Mouse (Mus musculus) neutrophil, adult 5-6 weeks (primary cell): ENCODE data around the gene Pax3. TPM values are rescaled to one million over a fixed set of nuclear protein-coding genes. Genes with fewer than 3 reads are reported as not detected.

ENCODE experiments used
- ATAC-seq: fragments of 151-379, 151-347 bp; 2 replicates; pipeline ENCODE4 v1.8.0; 2017; ENCODE audit warnings: mild to moderate bottlenecking, moderate TSS enrichment; ENCODE audit not compliant: insufficient number of reproducible peaks, poor library complexity, low FRiP score, severe bottlenecking; ENCODE audit errors: extremely low read depth
- total RNA-seq: library from RNA; stranded (forward); fragments of 200-1000 nt; gene quantifications from 2 replicates; pipeline ENCODE4 v1.2.3, GENCODE M21; 2017

The Pax3 gene
- total RNA-seq = not detected in 2 replicates

DNA sequence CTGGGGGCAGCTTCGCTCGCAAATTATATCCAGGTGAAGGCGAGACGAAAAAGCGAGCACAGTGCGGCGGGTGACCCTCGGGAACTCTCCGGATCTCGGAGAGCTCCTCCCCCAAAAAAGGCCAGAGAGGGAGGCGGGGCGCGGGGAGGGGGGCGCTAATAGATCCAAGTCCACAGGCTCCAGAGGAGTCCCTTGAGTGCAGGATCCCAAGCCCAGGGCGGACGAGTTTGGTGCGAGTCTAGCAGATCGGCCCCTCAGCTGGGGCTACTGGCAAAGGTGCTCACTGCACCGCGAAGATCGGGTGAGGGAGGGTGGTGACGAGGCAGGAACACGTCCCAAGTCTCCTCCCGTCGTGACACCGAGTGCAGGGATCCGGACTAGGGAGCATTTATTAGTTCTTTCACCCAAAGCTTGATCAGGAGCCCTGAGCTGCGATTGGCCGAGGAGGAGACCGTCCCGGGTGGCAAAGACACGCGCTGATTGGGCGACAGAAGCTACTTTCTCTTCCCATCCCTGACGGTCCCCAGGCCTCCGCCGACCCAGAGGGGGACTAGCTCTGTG lies at the start of gene Pax3:
Gene Pax3 (minus strand): TSS at position 384 of the 561 bp plus-strand sequence.
- 0 out of 2 replicates have a peak, but pooled peaks have one; percentile 7 for ATAC-seq

DNA sequence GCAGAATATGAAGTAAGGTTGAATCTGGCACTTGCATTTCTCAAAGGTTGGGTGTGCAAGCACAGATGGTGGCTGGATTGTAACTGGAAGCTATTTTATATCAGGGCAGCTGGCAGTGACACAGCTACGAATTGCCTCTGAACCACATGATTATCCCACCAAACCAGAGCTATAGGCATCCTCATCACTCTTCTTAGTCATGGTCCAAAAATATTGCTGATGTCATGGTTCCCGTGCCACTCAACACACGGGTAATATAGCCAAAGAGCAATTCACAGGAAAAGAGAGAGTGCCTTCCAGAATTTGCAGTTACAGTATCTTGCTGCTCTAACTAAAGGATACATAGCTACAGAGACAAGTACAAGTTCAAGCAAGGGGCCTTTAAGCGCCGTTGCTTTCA lies 37.4 kb upstream of the Pax3 start:
- no peak for ATAC-seq

DNA sequence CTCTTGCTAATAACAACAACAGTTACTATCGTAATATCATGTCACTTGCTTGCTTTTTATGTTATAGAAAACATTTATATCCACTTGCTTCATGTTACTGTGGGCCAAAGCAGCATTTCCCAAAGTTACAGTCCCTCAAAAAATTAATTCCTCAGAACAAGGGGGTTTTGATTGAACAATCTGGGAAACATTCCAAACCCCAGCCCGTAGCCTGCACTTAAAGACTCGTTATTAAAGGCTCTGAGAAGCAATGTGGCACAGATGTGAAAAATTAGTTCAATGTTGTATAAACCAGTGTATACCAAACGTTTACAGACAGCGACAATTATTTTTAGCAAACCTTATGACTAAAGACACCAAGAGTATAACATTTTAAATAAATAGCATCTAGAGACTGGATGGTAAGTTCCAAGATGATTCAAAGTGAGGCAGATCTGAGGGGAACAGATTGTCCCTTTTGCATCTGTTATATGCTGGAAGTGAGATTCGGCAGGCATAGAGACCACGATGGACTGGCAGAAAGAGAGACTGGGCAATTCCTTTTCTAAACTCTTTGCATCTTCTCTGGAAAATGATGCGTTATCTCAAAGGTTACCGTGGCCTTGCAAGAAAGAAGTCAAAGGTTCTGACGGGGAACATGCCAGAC lies 35.1 kb upstream of the Pax3 start:
- ATAC-seq = no peak

DNA sequence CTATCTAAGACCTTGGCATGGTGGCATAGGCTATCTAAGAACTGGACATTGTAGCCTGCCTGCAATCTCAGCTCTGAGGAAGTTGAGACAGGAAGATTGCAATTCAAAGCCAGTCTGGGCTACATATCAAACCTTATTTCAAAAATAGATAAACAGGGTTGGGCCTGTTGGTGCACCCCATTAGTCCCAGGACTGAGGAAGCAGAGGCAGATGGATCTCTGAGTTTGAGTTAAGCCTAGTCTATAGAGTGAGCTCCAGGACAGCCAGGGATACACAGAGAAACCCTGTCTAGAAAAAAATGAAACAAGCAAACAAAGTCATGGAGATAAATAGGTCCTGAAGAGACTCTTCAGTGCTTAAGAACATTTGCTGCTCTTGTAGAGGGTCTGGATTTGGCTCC lies 32.9 kb upstream of the Pax3 start:
- ATAC-seq = no peak

DNA sequence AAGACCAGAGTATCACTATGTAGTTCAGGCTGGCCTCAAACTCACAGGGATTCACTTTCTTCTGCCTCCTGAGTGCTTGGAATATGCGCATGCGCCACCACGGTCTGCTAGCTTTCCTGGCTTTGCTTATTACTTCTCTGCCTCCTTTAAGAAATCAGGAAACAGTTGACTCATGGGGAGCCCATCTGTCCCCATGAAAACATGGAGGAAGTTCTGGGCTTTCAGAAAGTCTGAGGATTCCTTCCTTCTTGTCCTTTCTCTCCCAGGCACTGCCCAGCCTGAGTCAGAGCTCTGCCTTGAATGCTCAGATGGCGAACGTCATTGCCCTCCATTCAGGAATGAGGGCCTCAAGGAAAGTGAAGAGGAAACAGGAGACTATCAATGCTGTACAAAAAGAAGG lies 31.8 kb upstream of the Pax3 start:
- ATAC-seq = no peak

DNA sequence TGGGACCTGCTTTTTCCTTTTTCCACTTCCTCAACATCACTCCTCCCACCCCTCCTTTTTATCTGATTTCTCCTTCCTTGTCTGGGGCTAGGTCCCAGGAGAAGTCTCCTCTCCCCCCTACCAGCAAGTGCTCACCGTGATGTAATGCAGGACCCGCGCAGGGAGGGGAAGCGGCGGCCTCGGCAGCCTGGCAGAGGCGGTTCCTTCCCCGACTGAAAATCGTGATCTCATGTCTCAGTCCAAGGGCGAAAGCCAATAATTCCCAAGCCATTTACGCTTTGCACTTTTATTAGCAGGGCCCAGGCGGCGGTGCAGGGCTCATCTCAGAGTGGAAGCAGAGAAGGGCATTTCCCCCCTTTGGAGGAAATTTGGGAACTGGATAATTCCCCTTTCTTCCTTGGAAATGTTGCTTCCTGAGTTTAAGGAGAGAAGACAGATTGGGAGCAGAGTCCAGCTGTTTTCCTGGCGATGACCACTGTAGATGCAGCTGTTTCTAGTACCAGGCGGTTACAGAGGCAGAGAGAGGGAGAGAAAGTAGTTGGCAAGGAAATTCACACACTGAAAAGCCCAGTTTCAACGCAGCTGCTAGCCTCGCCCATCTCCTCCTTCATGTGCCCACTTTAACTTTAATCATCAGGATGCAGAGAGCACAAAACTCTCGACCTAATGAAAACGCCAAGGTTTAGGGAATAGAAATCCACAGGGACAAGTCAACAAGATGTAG lies 21.3 kb upstream of the Pax3 start:
- no peak for ATAC-seq

DNA sequence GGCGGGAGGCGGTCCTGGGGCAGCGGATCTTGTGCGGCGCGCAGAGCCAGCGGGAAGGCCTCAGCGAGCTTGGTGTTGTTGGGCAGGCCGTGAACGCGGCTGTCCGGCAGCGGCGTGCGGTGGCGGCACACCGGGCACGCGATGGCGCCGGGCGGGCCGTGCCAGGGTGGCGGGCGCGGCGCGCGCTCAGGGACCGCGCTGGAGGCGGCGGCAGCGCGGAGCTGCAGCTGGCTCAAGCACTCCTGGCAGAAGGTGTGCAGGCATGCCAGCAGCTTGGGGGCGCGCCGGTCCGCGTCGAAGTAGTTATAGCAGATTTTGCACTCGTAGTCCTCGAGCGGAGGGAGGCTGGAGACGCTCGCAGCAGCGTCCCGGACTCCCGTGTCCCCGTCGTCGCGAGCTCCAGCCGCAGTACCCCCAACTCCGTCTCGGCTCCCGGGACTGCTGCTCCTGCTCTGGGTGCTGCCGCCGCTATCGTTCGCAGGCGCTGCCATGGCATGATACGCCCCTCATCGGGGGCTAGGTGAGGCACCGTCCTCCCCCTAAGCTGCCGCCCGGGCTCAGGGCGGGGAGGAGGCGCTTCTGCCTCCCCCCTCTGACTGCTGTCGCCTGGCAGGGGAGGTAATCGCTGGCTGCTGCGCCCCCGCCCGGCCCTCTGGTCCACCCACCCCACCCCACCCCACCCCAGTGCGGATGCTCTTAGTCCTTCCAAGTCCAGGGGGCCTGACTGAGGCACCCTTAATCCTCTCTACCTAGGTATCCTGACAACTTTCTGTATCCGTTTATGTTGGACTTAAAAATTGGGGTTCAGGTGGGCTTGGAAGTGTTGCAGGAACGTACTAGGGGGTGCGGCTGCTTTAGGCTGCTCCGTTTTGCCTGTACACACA lies 20.5 kb upstream of the Pax3 start:
- no peak for ATAC-seq

DNA sequence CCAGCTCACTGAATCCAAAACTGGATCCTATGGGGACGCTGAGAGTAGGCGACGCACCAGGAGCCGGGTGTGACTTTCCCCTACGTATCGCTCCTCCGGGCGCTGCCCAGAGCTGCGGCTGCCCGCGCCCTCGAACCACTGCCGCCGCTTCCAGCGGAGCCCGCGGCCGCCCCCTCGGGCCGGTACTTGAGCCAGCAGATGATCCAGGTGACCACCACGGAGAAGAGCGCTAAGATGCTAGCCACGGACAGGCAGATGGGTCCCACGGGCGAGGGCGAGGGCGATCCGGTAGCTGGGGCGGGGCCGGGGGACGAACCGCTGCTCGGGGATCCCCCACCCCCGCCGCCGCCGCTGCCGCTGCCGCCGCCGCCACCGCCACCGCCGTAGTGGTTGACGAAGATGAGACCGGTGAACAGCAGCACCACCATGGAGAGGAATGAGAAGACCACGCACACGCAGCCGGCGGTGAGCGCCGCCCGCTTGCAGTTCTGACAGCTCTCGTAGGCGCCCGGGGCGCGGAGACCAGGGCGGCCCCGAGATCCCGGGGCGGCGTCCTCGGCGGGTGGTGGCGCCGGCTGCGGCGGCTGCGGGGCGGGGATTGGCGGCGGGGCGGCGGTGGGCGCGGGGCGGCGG lies 19.7 kb upstream of the Pax3 start:
- ATAC-seq = no peak

DNA sequence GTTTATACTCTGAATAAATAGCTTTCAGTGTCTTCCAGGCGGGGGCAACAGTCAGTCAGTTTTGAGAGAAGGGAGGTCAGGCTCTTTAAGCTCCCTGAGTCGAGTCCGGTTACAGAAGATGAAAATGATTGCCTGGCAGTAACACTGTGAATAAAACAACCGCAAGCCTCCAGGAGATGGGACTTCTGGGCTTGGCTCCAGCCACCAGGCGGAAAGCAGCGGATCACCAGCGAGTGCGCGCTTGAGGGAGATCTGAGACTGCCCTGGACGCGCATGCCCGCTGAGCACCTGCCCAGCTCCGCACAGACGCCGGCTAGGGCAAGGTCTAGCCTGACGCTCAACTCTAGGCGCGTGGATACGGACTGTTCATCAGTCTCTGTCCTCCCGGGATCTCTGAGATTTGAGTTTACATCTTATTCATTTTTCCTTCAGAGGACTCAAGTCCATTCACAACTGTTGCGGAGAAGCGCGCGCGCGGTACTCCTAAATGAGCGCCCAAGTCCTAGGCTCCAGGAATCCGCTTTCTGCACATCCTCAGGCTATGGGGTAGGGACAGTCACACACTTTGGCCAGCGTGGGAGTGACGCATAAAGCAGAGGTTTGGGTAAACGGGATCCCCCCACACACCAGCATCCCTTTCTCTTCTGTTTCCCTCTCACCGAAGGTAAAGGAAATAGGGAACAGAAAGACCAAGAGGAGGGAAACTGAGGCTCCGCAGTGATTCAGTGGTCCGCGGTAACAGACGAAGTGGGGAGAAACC lies 19.0 kb upstream of the Pax3 start:
- no peak for ATAC-seq

DNA sequence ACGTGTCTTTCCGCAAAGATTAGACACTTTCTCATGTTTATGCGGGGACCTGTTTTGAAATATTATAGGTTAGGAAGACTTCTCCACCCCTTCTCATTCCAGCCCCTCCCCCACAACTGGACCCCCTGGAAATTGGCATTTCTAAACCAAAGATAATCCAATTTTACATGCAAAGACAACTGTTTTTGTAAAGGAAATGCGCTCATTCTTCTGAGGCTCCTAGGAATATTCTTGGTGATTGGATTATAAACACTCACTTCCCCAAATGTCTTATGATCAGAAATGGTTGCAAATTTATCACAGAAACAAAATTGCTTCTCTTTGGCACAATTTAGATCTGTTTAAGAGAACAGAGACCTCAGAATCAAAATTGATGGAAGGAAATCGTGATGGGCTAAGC lies 14.1 kb upstream of the Pax3 start:
- ATAC-seq = no peak

DNA sequence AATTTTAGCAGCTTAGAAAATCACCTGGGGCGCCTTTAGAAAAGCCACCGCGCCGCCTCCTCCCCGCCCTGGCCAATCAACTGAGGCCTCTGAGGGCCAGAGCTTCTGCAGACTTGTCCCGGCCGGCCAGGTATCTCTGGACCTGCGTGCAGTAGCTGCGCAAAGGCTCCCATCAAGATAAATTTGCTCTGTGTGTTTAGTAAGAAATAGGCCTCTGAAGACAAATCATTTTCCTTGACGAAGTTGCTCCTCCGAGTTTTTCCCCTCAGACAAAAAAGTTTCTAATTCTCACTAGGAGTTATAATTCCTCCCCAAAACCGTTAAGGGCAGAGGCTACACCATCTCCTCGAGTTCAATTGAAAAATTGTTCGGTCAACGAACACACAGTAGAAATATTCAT lies 13.6 kb upstream of the Pax3 start:
- no peak for ATAC-seq

DNA sequence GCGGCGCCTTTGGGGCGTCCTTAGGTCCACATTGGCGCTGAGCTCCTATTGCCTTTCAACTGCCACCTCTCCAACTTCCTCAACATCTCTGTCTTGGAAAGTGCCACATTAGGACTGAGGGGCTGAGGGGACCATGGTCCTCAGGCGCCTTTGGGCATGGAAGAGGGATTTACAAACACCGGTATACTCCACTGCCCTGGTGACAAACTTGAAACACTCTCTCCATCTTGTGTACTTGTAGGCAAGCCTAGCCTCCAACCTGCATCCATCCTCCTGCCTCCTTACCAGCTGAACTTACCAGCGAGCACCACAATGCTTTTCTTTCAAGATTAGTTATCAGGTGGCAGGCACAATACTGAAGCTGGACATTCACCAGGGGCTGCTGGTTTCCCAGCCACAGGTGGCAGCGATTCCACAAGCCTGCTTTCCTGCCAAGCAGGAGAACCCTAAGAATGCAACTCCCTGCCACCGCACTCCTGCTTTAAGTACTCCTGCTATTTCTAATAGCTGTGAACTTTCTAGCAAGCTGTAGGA lies 11.4 kb upstream of the Pax3 start:
- ATAC-seq = no peak

DNA sequence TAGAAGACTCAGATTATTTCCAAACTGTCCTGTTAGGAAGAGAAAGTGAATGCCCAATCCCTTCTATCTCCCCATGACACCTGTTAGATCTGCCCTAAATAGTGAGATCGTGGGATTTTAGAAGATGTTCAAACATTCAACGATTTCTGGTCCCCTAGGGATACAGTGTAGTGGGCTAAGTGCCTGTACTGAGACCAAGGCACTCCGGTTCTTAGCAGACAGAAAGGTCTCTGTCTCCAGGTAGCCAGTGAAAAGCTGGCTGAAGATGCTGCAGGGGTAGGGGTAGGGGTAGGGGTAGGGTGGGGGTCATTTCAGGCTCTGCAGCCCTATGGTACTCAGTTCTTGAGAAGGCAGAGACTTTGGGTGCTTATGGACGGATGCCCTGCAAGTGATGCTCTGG lies 7.4 kb upstream of the Pax3 start:
- ATAC-seq = no peak

DNA sequence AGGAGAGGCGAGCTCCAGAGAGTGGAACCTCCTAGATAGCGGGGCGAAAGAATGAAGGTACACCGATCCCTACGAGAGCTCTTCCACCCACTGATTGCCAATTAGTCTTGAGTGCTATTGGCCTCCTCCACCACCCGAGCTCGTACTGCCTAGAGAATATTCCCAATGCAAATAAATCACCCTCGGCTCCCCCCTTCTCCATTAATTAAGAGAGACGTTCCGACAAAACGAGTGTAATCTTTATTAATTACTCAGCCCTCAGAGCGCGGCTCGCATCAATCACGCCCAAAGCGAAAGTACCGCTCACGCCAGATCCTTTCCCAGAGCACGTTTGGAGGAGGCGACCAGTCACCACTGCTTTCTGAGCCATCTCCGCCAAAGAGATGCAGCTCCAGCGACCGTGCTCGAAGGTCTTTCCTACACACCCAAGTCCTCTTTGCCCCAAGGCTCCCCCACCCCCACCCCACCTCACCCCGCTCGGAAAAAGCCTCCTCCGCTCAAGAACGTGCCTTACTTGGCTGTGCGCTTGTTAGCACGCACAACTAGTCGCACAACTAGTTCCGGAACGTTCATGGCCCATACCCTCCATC lies 6.8 kb upstream of the Pax3 start:
- ATAC-seq = no peak

DNA sequence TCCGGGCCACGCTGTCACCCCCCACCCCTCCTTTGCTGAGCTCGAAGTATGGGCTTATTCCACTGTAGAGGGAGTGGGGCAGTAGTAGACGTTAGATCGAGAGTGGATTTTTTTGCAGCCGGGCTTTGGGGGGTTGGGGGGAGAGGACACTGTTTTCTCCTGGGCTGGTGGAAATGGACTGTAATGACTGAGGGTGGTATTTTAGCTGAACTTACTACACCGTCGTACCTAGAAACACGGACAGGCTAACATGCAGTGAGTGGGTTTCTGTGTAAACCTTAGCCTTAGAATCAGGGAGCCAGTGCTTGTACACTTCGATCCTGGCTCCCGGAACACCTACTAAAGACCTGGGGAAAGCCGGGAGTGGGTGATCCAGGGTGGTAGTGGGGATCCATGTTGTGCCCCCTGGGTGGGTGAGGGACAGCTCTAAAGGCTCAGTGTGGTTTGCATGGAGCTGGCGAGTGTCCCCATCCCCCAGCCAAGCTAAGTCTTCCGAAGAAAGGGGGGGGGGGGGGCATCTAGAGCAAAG lies 6.2 kb upstream of the Pax3 start:
- no peak for ATAC-seq

DNA sequence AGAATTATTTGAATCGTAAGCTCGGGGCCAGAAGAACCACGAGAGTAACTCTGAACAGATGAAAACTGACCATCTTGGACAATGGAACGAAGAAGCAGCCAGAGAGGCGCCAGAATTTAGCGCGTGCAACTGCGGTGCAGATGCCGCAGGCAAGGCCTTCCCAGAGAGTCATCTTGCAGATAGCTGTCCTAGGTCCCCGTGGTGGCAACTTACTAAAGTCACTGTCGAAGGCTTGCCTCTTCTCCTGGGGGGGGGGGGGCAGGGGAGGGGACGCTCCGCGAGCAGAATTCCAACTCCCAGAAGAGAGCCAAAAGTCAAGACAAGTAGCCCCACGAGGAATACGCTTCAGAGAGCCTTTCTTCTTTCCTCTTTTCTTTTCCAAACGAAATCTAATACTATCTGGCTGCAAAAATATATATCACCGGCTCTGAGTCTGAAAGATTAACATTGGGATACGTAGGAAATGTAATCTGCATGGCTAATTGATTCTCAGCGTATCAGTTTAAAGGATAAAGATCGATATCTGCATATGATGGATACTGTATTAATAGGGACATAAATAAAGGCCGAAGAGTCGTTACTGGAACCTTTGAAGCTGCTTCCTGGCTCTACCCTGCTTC lies 5.6 kb upstream of the Pax3 start:
- ATAC-seq = no peak
